Mouse (Mus musculus): ENCODE results near the gene Cntnap1.

DNA sequence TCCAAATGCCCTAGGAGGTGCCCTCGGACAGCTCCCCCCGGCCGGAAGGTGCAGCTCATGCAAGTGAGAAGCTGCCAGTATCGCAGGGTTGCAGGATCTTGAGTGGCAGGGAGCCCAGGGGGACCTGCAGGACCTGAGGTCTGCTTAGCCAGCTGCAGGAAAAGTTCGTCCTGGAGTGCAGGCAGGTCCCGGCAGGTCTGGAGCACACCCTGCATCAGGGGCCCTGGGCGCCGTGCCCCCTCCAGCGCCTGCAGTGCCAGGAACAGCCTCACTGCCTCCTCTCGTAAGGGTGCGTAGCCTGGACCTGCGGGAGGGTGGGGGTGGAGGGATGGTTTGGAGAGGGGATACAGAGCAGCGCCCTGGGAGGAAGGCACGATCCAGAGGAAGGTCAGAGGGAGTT lies 4.0 kb upstream of the Cntnap1 start:
- no peak for TF ChIP-seq CTCF (IDR thresholded peaks at IDR 0.05; ENCODE audit: control insufficient read depth, insufficient read depth, insufficient read length)
- no peak for TF ChIP-seq MYOD1 (IDR thresholded peaks at IDR 0.05; ENCODE audit: control insufficient read depth, insufficient read length, low read depth)
